Mouse (Mus musculus) lung, postnatal 10 days (tissue): ENCODE measurements at regions not wholly inside any gene's neighbourhood (a gene's known extent, or its start where the extent isn't known, plus 50 kb on each side); places are given as distances from the start of the nearest gene placed in this dataset.

Experiments used
- DNase-seq: peaks from one replicate; pipeline ENCODE4 v3.0.0; 2021

DNA sequence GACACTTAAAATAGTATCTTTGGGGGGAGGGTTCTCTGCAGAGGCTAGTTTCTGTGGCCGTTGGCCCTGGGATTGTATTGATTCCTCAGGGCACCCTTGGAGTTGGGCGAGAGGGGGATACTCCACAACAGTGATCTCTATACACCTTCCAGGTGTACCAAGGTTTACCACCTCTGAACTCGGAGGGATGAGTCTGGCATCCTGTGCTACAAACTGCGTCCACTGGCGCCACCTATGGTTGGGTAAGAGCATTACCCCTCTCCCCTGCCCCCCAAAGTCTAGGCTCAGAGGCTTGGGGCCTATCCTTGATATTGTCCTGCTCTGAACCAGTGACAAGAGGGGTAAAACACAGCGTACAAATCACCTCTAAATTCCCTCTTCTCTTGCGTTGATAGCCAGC is 62.2 kb downstream of the Gm17728 start:
- no peak for DNase-seq

DNA sequence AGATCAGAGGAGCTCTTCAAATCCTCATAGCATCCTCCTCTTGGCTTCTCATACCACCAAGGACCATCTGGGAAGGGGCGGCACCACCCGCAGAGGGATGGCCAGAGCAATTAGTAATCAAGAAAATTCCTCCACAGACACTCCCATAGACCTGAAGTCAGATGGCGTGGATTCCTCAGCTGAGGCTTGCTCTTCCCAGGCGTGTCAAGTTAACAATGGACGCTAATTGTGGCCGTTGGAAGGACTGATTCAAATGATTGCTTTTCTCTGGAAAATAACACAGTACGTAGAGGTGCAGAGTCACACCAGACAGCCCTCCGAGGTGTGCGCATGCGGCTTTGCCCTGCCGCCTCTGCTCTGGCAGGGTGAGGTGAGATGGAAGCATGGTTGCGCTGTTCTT is 62.7 kb downstream of the Gm17728 start:
- DNase-seq, result no peak

DNA sequence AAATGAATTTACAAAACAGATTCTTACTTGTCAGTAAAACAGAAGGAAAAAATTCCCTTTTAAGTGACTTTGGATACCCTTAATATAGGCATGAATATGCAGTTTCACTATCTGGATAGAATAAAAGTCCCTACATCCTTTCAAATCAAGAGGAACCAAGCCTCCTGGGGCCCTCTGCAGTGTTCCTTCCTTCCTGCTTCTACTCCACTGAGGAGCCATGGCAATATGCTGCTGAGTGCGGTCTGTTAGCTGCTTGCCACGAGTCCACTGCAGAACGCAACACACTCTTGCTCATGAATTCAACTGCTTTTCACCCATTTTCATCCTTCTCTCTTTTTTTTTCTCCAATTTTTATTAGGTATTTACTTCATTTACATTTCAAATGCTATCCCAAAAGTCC is 107.5 kb downstream of the Gm17728 start:
- no peak for DNase-seq

DNA sequence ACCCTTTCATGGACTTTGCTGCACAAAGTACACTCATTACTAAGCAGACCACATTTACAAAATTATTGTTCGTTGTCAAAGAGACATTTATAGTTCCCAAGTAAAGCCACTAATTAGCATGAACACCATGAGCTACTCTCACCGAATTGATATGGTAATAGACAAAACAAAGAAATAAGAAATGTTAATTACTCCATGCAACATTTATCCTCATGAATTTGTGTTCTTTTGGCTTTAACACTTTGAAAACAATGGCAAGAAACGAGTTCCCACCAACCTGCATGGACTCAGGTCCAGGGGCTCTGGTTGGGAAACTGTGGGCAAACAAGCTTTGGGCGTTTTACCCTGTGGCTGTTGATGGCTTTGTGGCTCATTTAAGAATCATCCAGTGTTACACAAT is 114.2 kb downstream of the Gm17728 start:
- no peak for DNase-seq

DNA sequence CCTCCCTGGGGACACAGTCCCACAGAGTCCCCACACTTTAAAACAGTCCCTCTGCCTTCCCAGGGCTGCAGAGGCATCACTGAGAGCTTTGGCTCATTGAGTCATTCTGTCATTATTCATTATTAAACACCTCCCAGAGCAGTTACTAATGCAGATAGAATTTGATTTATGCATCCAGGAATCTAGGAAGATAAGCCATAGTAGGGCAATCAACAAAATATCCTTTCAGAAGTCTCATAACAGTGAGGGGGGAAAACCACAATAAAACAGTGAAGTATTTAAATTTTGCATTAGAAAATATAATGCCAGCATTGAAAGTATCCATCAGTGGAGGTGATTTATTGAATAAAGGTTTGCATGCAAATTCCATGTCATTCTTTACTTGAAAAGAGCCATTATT is 116.5 kb downstream of the Gm17728 start:
- DNase-seq, result no peak

DNA sequence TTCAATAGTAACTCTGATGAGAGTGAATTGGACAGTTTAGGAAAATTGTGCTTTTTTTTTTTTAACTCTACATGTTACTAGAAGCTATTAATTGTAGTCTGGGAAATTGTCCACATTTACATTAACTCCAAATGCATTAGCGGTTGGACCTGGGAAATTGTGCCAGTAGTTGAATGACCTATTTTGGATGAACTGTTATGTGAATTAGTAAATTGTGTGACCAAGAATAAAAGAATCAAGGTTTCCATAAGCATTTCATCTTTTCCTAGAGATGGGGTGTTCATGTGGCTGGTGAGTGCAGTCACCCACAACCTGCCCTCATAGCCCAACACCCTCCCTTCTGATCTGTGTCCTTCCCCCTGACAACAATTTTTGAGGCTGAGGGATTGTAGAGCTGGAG is 118.3 kb downstream of the Gm17728 start:
- no peak for DNase-seq

DNA sequence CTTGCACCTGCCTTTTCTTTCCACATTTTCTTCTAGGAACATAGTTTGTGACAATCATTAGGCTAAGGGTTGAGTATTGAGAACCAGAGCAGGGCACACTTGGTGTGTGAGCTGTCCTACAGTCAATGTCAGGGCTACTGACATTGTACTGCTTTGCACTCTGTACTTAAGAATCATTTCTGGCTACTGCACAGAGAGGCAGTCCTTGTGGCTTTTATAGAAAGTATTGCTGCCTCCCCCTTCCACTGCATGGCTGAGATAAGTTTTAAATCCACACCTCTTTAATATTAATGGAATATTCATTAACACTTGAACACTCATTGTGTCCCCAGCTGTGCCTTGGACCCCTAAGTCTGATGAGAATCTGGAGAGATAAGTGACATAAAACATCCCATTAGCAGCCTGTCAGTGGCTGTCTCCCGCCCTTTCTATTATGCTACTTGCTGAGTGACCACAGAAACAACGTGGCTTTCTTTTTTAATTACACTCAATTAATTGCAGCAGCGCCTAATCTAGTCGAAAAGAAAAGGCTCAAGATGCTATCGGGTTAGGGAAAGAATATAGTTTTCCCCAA is 121.5 kb downstream of the Gm17728 start:
- no peak for DNase-seq

DNA sequence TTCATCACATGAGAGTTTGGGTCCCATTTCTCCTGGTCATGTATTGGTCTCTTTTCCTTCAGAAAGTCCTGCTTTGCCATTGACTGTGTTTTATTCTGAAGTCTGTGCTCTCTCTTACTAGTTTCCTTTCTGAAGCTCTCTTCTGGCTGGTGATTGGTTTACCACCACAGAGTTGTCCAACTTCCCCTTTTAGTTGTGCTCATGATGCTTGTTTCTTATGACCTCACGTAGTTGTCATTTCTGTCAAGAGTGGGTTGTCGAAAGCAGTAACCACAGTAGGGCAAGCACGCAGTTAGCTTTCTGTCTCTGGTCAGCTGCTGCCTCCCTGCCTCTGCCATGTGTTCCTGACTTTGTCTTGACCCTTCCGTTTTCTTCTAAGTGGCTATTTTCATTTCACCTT is 112.0 kb downstream of the Pabpc6 start:
- no peak for DNase-seq

DNA sequence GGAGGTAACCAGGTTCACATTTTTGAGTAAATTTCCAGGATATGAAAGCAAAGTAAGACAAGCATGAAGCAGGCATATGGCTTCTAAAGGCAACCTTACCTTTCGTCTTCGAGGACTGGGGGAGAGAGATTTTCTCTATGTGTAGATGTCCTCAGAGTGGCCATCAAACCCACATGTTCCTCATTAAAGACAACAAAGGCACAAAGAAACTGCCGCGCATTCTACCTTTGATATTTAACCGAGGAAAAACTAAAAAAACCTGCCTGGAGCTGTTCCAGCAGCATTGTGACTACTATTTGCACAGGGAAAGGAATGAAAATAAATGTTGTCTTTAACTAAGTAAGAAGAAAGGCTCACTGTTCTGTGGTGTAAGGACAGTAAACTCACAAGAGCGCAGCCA is 102.7 kb downstream of the Pabpc6 start:
- DNase-seq, result no peak

DNA sequence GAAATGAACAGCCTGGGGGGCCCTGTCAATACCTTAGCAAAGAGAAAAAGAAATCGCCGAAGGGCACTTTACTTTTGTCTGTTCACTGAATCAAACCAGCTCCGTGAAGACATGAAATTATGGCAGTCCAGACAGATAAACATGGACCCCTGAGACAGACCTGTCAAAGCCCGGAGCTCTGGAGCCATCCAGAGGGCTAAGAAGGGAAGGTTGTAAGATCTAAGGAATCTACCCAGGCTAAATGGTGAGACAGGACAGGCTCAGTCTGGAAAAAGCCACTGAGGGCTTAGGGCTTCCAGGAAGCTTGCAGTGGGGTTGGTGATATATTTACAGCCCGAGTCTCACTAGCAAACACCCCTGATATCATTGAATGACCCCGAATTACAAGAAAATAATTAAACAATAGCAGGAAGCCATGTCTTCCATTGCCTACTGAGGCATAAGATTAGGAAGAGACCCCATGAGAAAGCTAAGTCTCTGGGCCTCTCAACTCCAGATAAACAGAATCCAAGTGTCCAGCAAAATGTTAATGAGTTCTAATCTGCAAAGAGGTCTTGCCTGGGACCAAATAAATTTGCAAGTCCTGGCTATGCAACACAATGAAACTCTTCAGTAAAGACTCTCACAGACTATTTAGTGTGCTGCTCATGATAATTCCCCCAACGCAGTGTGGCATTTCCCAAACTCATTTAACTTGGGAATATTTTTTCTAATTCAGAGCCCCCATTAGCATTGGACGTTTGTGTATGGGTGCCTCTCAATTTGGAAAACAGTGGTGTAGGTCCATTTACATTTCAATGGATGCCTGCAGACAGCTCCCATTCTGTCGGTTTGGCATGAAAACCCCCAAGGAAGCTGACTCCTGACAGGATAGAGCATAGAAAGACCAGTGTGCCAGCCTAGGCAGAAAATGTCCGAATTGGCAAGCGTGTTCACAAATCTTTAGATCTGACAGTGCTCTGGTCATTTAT is 89.8 kb downstream of the Pabpc6 start:
- no peak for DNase-seq

DNA sequence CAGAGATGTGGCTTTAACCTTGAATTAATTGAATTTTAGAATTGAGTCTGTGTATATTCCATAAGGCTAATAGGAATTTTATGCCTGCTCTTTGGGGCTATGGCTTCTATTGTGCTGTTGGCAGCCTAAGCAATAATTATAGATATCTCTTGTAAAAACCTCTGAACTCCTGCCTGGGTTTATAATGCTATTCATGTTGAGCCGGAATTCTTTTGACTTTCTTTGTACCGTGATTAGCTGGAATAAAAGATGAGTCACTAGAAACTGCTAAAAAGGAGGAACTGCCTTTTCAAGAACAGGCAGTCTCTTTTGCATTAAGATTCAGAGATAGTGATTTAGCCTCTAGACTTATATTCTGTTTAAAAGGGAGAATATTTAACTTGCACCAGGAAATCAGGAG is 71.4 kb downstream of the Pabpc6 start:
- no peak for DNase-seq

DNA sequence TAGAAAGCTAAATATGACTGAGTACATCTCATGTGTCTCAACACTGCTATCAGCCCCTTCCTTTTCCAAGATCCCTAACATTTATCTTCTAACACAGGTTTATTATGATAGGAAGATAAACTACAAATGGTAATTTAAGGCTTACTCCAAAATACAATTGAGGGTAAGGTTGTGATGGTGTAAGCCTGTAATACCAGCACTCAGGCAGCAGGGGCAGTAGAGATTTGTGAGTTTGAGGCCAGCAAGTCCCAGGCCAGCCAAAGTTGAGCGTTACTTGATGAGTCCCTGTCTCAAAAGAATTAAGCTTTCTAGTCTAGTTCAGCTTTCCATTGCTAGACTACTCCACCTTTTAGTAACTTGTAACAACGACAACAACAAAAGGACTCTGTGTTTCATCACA is 69.1 kb downstream of the Pabpc6 start:
- peak; percentile 15 for DNase-seq
